Mouse (Mus musculus) lung, postnatal 0 days (tissue): ENCODE results near the gene Spata13.

Experiments
- CTCF ChIP-seq: IDR thresholded peaks from 2 replicates; pipeline ENCODE4 v1.5.1; 2016; ENCODE audit warnings: antibody characterized with exemption, mild to moderate bottlenecking
- EP300 ChIP-seq: IDR thresholded peaks from 2 replicates; pipeline ENCODE4 v1.6.1; 2016; ENCODE audit warnings: antibody characterized with exemption, mild to moderate bottlenecking, control low read depth

DNA sequence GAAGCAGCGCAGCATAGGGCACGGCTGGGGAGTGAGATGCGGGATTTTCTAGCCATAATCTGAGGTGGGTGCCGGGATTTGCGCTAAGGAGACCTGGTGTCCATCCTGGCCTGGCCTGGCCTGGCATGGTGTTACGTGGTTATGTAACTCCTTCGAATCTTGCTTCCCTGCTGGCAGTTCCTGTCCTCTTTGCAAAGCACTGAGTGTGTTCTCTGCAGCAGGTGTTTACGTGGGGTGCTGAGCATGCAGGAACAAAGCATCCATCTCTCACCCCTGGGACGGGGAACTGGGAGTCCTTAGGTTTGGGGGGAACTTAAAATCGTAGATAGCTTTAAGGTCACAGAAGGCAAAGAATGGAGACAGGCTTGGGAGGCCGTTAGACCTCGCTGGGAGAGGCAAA is 105.8 kb downstream of the Spata13 start:
- TF ChIP-seq CTCF (no peak), EP300 (no peak)
